Mouse (Mus musculus) small intestine, adult 2 months (tissue): Measurements from ENCODE around the gene Chchd4. TPM values are rescaled to one million over a fixed set of nuclear protein-coding genes. Genes with fewer than 3 reads are reported as not detected.
"Not testable (repeated sequence)": the region's sequence is repeated elsewhere in the genome, so short reads cannot be mapped to it uniquely, and the experiment has no call there.

Experiments
- H3K27ac ChIP-seq: fragments of 200-500 bp; 2 replicates; pipeline ENCODE4 v1.5.1; 2012; ENCODE audit warnings: low read depth, low read length, control low read depth, inconsistent platforms; ENCODE audit not compliant: insufficient read depth
- H3K27me3 ChIP-seq: fragments of 200-500 bp; 2 replicates; pipeline ENCODE4 v1.6.1; 2012; ENCODE audit warnings: mild to moderate bottlenecking, moderate library complexity, low read length, inconsistent platforms; ENCODE audit not compliant: control insufficient read depth, insufficient read depth
- H3K36me3 ChIP-seq: fragments of 200-500 bp; 2 replicates; pipeline ENCODE4 v1.6.1; 2012; ENCODE audit warnings: mild to moderate bottlenecking, low read length, control low read depth, inconsistent platforms; ENCODE audit not compliant: control insufficient read depth, insufficient read depth
- H3K4me1 ChIP-seq: fragments of 200-500 bp; 2 replicates; pipeline ENCODE4 v1.6.1; 2012; ENCODE audit warnings: low read length, inconsistent platforms, mixed read lengths; ENCODE audit not compliant: control insufficient read depth, insufficient read depth, insufficient read length
- H3K4me3 ChIP-seq: fragments of 200-500 bp; 2 replicates; pipeline ENCODE4 v1.5.1; 2012; ENCODE audit warnings: low read depth, mild to moderate bottlenecking, control low read depth, inconsistent platforms, low read length, moderate library complexity
- CTCF ChIP-seq: fragments of 200-500 bp; IDR thresholded peaks from 2 replicates; pipeline ENCODE4 v1.5.1; 2012; ENCODE audit warnings: low read depth, mild to moderate bottlenecking, control low read depth, inconsistent platforms, low read length, moderate library complexity, mixed read lengths; ENCODE audit not compliant: insufficient replicate concordance, insufficient read length; ENCODE audit errors: extremely low read depth
- POLR2A ChIP-seq: fragments of 200-500 bp; IDR thresholded peaks from 2 replicates; pipeline ENCODE4 v1.6.1; 2012; ENCODE audit warnings: low read depth, mild to moderate bottlenecking, control low read depth, inconsistent platforms, low read length, moderate library complexity
- WGBS: fragments of 180-500 bp; shearing (Covaris S2); methylation state at CpG from one replicate; pipeline ENCODE4 v1.1.7; 2018; 5-methylcytosine and 5-hydroxymethylcytosine counted together
- polyA plus RNA-seq: library from polyadenylated mRNA; depleted of rRNA; stranded (reverse); fragments of >200 nt; gene quantifications from 2 replicates; pipeline ENCODE4 v1.2.3, GENCODE M21; 2012

Chchd4 gene
- polyA plus RNA-seq, 1 experiment = 6.2 TPM

GRCm38 (mm10) chr6:91472319-91472718 lies 1.0 kb downstream of the Chchd4 start:
- TF ChIP-seq POLR2A (no peak), CTCF (no peak)
- Histone ChIP-seq H3K27me3 (no peaks in the 10 kb centered on the region), H3K4me1 (peaks cover 9% of the 10 kb centered on the region), H3K4me3 (peak overlapping the region; percentile 80), H3K36me3 (peaks cover 5% of the 10 kb centered on the region), H3K27ac (peak overlapping the region; percentile 65; the same call in 1 of the 2 replicates)
- WGBS = 19% methylated on average over 6 of the region's 6 CpGs

- not testable (repeated sequence) for H3K4me3 ChIP-seq, H3K36me3 ChIP-seq
Observed at GRCm38 (mm10) chr6:91471427-91471826, 1.9 kb downstream of the Chchd4 start.

GRCm38 (mm10) chr6:91470712-91471111 lies 2.6 kb downstream of the Chchd4 start:
- Histone ChIP-seq H3K4me3 (no peak overlapping the region), H3K27me3 (no peaks in the 10 kb centered on the region), H3K36me3 (peaks cover 6% of the 10 kb centered on the region), H3K27ac (no peak overlapping the region), H3K4me1 (peaks cover 9% of the 10 kb centered on the region)
- 82% methylated on average over 2 of the region's 2 CpGs for WGBS
- no peak for TF ChIP-seq POLR2A
- no peak for TF ChIP-seq CTCF

More at GRCm38 (mm10) chr6:91471427-91471826, 1.9 kb downstream of the Chchd4 start:
- H3K27me3 ChIP-seq, H3K27ac ChIP-seq, H3K4me1 ChIP-seq: not testable (repeated sequence)
- WGBS = 74% methylated on average over 3 of the region's 3 CpGs

- WGBS = 85% methylated on average over 1 of the region's 1 CpGs
- Histone ChIP-seq H3K36me3 (peaks cover 23% of the 10 kb centered on the region), H3K4me3 (no peak overlapping the region), H3K27ac (no peak overlapping the region), H3K4me1 (peaks cover under 1% of the 10 kb centered on the region; the same call in 1 of the 2 replicates), H3K27me3 (no peaks in the 10 kb centered on the region)
- TF ChIP-seq CTCF = no peak
- no peak for TF ChIP-seq POLR2A
Observed at GRCm38 (mm10) chr6:91467106-91467505, 6.2 kb downstream of the Chchd4 start.

GRCm38 (mm10) chr6:91465756-91466155 lies 7.6 kb downstream of the Chchd4 start:
- Histone ChIP-seq H3K27ac (peak overlapping the region; percentile 70), H3K27me3 (no peaks in the 10 kb centered on the region)
- WGBS = 76% methylated on average over 2 of the region's 2 CpGs

GRCm38 (mm10) chr6:91459471-91459870 lies 13.9 kb downstream of the Chchd4 start:
- WGBS = 17% methylated on average over 1 of the region's 1 CpGs

More at GRCm38 (mm10) chr6:91465756-91466155, 7.6 kb downstream of the Chchd4 start:
- TF ChIP-seq CTCF (no peak), POLR2A (no peak)
- Histone ChIP-seq H3K4me3 (no peak overlapping the region), H3K4me1 (no peaks in the 10 kb centered on the region), H3K36me3 (peaks cover 23% of the 10 kb centered on the region)

GRCm38 (mm10) chr6:91454546-91454945 lies 18.8 kb downstream of the Chchd4 start:
- Histone ChIP-seq H3K27ac (no peak overlapping the region), H3K4me1 (no peaks in the 10 kb centered on the region), H3K36me3 (no peaks in the 10 kb centered on the region), H3K4me3 (no peak overlapping the region), H3K27me3 (no peaks in the 10 kb centered on the region)
- 60% methylated on average over 5 of the region's 5 CpGs for WGBS
- no peak for TF ChIP-seq CTCF

More at GRCm38 (mm10) chr6:91459471-91459870, 13.9 kb downstream of the Chchd4 start:
- peaks cover 11% of the 10 kb centered on the region for H3K36me3 ChIP-seq
- TF ChIP-seq CTCF = no peak
- no peak for TF ChIP-seq POLR2A
- no peaks in the 10 kb centered on the region for H3K4me1 ChIP-seq
- no peak overlapping the region for H3K4me3 ChIP-seq
- peak overlapping the region; percentile 67; the same call in 1 of the 2 replicates for H3K27ac ChIP-seq
- no peaks in the 10 kb centered on the region for H3K27me3 ChIP-seq

GRCm38 (mm10) chr6:91452056-91452455 lies 21.3 kb downstream of the Chchd4 start:
- Histone ChIP-seq H3K4me3 (no peak overlapping the region), H3K27ac (no peak overlapping the region), H3K36me3 (no peaks in the 10 kb centered on the region), H3K4me1 (no peaks in the 10 kb centered on the region), H3K27me3 (no peaks in the 10 kb centered on the region)
- no peak for TF ChIP-seq POLR2A
- no peak for TF ChIP-seq CTCF
- whole genome bisulfite sequencing = 68% methylated on average over 1 of the region's 1 CpGs
